Mouse (Mus musculus): ENCODE results near the gene Nsun2. TPM values are rescaled to one million over a fixed set of nuclear protein-coding genes. Genes with fewer than 3 reads are reported as not detected.

Gene Nsun2
- polyA plus RNA-seq, 1 experiment from 2014 or later = 110 TPM

DNA sequence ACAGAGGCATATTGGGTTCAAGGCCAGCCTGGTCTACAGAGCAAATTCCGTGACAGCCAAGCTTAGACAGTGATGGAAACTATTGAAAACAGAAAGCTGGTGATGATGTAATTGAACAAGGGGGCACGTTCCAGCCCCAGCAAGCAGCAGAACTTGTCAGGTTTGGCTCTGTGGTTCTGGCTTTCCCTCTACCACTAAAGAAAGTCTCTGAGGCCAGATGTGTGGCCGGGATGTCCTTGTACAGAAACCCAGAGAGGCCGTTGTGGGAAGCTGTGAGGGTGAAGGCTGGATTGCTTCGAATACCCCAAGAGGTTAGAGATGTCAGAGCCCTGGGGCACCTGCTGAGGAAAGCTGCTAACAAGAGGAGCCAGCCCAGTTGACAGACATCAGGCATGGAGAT is 105.7 kb downstream of the Nsun2 start:
- Histone ChIP-seq H3K36me3 (ENCODE audit: control insufficient read depth, insufficient read depth, low read length) (peaks cover 22% of the 10 kb centered on the region), H3K4me2 (replicated peaks; ENCODE audit: low read depth, low read length) (no peak overlapping the region), H3K4me3 (ENCODE audit: low read depth, low read length) (no peak overlapping the region), H3K4me1 (ENCODE audit: control insufficient read depth, insufficient read depth, low read length) (no peaks in the 10 kb centered on the region), H3K27me3 (ENCODE audit: control insufficient read depth, insufficient read depth, low read length) (no peaks in the 10 kb centered on the region), H3K9me3 (ENCODE audit: control insufficient read depth, low read depth, low read length) (no peaks in the 10 kb centered on the region), H3K9ac (replicated peaks; ENCODE audit: low read depth, low read length) (no peak overlapping the region), H3K27ac (ENCODE audit: low read length) (no peak overlapping the region)
- 86% methylated on average over 5 of the region's 5 CpGs for WGBS
- no peak for ATAC-seq (ENCODE audit: insufficient number of reproducible peaks, insufficient read depth, low FRiP score, low read depth)

DNA sequence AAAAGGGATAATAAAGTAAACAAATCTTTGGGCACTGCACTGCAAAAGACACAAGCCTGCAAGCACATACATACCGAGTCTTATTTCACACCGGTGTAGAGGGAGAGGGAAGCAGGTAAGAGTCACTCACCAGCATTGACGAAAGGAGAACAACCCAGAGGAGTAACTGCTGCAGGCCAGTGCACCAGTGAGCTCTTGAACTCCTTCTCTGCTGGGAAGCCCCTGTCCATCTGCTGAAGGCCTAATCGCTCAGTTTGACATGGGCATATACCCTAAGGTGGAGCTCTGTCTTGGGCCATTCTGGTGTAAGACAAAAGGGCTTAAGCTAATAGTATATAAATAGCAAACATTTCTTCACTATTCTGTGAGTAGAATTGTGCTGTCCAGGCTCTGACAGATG is 106.6 kb downstream of the Nsun2 start:
- Histone ChIP-seq H3K9me3 (ENCODE audit: control insufficient read depth, low read depth, low read length) (no peaks in the 10 kb centered on the region), H3K4me3 (ENCODE audit: low read depth, low read length) (no peak overlapping the region), H3K27ac (ENCODE audit: low read length) (no peak overlapping the region), H3K27me3 (ENCODE audit: control insufficient read depth, insufficient read depth, low read length) (no peaks in the 10 kb centered on the region), H3K4me1 (ENCODE audit: control insufficient read depth, insufficient read depth, low read length) (no peaks in the 10 kb centered on the region), H3K4me2 (replicated peaks; ENCODE audit: low read depth, low read length) (no peak overlapping the region), H3K36me3 (ENCODE audit: control insufficient read depth, insufficient read depth, low read length) (peaks cover 13% of the 10 kb centered on the region), H3K9ac (replicated peaks; ENCODE audit: low read depth, low read length) (no peak overlapping the region)
- ATAC-seq (ENCODE audit: insufficient number of reproducible peaks, insufficient read depth, low FRiP score, low read depth) = no peak
- 91% methylated on average over 4 of the region's 4 CpGs for WGBS

DNA sequence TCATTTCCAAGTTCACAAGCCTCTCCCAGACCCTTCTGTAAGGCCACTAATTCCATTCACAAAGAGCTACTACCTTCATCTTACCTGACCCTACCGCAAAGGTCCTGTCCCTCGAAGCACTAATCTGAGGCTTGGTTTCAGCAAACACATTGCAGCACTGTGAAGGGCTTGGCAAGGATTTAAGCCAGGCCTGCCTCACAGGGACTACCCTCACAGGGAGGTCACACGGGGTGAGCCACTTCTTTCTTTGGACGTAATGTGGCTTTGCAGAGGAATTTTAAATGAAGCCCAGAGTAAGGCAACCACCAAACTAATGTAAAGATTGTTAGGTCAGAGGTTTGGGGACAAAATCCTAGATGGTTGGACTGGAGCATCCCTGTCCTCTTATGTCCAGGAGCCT is 107.0 kb downstream of the Nsun2 start:
- Histone ChIP-seq H3K27ac (ENCODE audit: low read length) (no peak overlapping the region), H3K4me2 (replicated peaks; ENCODE audit: low read depth, low read length) (no peak overlapping the region), H3K9ac (replicated peaks; ENCODE audit: low read depth, low read length) (no peak overlapping the region), H3K36me3 (ENCODE audit: control insufficient read depth, insufficient read depth, low read length) (peaks cover 9% of the 10 kb centered on the region), H3K4me1 (ENCODE audit: control insufficient read depth, insufficient read depth, low read length) (no peaks in the 10 kb centered on the region), H3K27me3 (ENCODE audit: control insufficient read depth, insufficient read depth, low read length) (no peaks in the 10 kb centered on the region), H3K9me3 (ENCODE audit: control insufficient read depth, low read depth, low read length) (no peaks in the 10 kb centered on the region), H3K4me3 (ENCODE audit: low read depth, low read length) (no peak overlapping the region)
- 80% methylated on average over 4 of the region's 4 CpGs for WGBS
- no peak for ATAC-seq (ENCODE audit: insufficient number of reproducible peaks, insufficient read depth, low FRiP score, low read depth)

DNA sequence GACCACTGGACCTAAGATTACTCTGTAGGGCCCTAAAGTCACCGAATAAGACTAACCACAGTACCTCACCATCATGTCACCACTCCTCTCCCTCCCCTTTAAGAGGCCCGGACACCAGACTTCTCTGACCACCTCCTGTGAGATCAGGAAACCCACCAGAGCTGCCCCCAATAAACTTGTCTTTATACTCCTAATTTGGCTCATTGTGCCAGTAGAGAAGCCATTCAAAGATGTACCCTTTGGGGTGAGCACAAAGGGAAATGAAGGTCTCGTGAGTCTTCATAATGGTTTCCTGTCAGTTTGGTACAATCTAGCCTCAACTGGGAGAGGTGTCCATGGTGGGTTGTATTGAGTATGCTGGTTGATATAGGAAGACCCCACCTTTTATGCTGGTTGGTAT is 107.5 kb downstream of the Nsun2 start:
- WGBS = 92% methylated on average over 3 of the region's 3 CpGs
- Histone ChIP-seq H3K4me3 (ENCODE audit: low read depth, low read length) (no peak overlapping the region), H3K4me2 (replicated peaks; ENCODE audit: low read depth, low read length) (no peak overlapping the region), H3K4me1 (ENCODE audit: control insufficient read depth, insufficient read depth, low read length) (no peaks in the 10 kb centered on the region), H3K27me3 (ENCODE audit: control insufficient read depth, insufficient read depth, low read length) (no peaks in the 10 kb centered on the region), H3K9me3 (ENCODE audit: control insufficient read depth, low read depth, low read length) (no peaks in the 10 kb centered on the region), H3K9ac (replicated peaks; ENCODE audit: low read depth, low read length) (no peak overlapping the region), H3K27ac (ENCODE audit: low read length) (no peak overlapping the region), H3K36me3 (ENCODE audit: control insufficient read depth, insufficient read depth, low read length) (peaks cover 6% of the 10 kb centered on the region)
- ATAC-seq (ENCODE audit: insufficient number of reproducible peaks, insufficient read depth, low FRiP score, low read depth) = no peak

DNA sequence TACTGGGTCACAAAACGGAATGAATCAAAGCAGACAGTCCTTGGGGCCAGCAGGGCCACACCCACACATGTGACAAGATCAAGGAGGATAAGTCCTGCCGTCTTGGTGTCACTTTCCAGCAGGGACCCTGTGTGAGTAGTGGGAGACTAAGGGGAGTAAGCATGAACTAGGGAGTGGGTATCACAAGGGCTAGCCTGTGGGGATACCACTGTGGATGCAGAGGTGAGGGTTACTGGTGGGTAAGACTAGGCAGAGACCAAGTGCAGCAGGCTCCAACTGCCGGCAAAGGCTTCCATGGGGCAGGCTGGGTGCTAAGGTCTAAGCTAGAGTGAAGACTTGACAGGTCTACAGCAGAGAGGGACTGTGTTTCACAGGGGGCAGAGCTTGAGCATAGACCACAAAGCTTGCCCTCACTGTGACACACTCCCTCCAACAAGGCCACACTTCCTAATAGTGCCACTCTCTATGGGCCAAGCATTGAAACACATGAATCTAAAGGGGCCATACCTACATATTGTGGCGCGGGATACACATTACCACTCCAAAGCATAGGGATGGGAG is 109.2 kb downstream of the Nsun2 start:
- 73% methylated on average over 5 of the region's 5 CpGs for WGBS
- Histone ChIP-seq H3K27me3 (ENCODE audit: control insufficient read depth, insufficient read depth, low read length) (no peaks in the 10 kb centered on the region), H3K4me3 (ENCODE audit: low read depth, low read length) (no peak overlapping the region), H3K9ac (replicated peaks; ENCODE audit: low read depth, low read length) (no peak overlapping the region), H3K4me2 (replicated peaks; ENCODE audit: low read depth, low read length) (no peak overlapping the region), H3K36me3 (ENCODE audit: control insufficient read depth, insufficient read depth, low read length) (peaks cover 6% of the 10 kb centered on the region), H3K9me3 (ENCODE audit: control insufficient read depth, low read depth, low read length) (no peaks in the 10 kb centered on the region), H3K4me1 (ENCODE audit: control insufficient read depth, insufficient read depth, low read length) (no peaks in the 10 kb centered on the region), H3K27ac (ENCODE audit: low read length) (no peak overlapping the region)
- no peak for ATAC-seq (ENCODE audit: insufficient number of reproducible peaks, insufficient read depth, low FRiP score, low read depth)

DNA sequence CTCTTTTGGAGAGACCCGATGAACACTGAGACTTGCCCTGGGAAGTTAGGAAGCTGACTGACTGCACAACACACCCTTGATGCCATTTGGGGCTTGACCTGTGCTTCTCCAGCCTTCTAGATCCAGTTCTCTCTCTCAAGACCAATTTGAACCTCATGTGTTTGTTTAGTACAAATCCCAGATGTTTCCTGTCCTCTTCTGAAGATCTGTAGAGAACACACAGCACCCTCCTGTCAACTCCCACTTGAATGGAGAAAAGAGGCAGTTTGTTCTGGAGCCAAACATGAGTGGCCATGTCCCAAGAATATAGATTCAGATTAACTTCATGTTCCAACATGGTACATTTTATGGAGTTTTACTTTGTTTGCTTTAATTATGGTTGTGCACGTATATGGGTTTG is 110.4 kb downstream of the Nsun2 start:
- no peak overlapping the region for H3K4me3 ChIP-seq (ENCODE audit: low read depth, low read length)
- no peaks in the 10 kb centered on the region for H3K4me1 ChIP-seq (ENCODE audit: control insufficient read depth, insufficient read depth, low read length)
- no peak overlapping the region for H3K9ac ChIP-seq (replicated peaks; ENCODE audit: low read depth, low read length)
- 87% methylated on average over 2 of the region's 2 CpGs for WGBS
- no peaks in the 10 kb centered on the region; the same call in 1 of the 2 replicates for H3K36me3 ChIP-seq (ENCODE audit: control insufficient read depth, insufficient read depth, low read length)
- no peaks in the 10 kb centered on the region for H3K9me3 ChIP-seq (ENCODE audit: control insufficient read depth, low read depth, low read length)
- H3K27me3 ChIP-seq (ENCODE audit: control insufficient read depth, insufficient read depth, low read length) = no peaks in the 10 kb centered on the region
- no peak for ATAC-seq (ENCODE audit: insufficient number of reproducible peaks, insufficient read depth, low FRiP score, low read depth)
- no peak overlapping the region for H3K4me2 ChIP-seq (replicated peaks; ENCODE audit: low read depth, low read length)
- no peak overlapping the region for H3K27ac ChIP-seq (ENCODE audit: low read length)

DNA sequence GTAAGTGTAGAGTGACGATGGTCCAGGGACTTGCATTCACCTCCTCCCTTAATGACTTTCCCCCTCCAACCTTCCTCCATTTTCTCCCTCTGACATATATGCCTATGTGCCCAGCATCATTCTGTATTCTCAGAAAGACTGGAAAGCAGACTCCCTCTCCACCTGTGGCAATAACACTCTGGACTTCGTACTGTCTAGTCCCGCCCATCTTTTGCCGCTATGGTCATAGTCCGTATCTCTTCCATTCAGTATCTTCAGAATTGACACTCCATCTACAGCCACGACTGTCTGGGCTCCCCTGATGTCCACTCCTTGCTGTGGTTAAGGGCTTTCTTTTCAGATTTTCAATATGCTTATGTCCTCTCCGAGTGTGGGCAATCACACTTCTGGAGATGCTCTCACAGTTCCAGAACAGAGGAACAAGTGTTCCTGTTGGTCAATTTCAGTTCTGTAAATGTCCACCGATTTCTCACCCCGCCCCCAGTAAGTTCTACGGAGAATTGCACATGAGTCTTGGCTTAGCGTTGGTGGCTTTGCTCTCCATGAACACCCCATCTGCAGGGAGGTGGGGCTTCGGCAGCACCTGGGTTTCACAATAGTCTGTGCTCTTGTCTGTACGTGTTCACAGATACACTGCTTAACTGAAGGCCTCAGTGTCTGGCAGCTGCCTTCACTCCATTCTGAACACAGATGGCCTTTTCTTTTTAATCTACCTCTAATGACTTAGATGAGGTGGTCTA is 111.1 kb downstream of the Nsun2 start:
- Histone ChIP-seq H3K9ac (replicated peaks; ENCODE audit: low read depth, low read length) (no peak overlapping the region), H3K4me3 (ENCODE audit: low read depth, low read length) (no peak overlapping the region), H3K27ac (ENCODE audit: low read length) (no peak overlapping the region), H3K27me3 (ENCODE audit: control insufficient read depth, insufficient read depth, low read length) (no peaks in the 10 kb centered on the region), H3K4me1 (ENCODE audit: control insufficient read depth, insufficient read depth, low read length) (no peaks in the 10 kb centered on the region), H3K4me2 (replicated peaks; ENCODE audit: low read depth, low read length) (no peak overlapping the region), H3K36me3 (ENCODE audit: control insufficient read depth, insufficient read depth, low read length) (no peaks in the 10 kb centered on the region; the same call in 1 of the 2 replicates), H3K9me3 (ENCODE audit: control insufficient read depth, low read depth, low read length) (no peaks in the 10 kb centered on the region)
- no peak for ATAC-seq (ENCODE audit: insufficient number of reproducible peaks, insufficient read depth, low FRiP score, low read depth)
- WGBS = 81% methylated on average over 13 of the region's 13 CpGs

DNA sequence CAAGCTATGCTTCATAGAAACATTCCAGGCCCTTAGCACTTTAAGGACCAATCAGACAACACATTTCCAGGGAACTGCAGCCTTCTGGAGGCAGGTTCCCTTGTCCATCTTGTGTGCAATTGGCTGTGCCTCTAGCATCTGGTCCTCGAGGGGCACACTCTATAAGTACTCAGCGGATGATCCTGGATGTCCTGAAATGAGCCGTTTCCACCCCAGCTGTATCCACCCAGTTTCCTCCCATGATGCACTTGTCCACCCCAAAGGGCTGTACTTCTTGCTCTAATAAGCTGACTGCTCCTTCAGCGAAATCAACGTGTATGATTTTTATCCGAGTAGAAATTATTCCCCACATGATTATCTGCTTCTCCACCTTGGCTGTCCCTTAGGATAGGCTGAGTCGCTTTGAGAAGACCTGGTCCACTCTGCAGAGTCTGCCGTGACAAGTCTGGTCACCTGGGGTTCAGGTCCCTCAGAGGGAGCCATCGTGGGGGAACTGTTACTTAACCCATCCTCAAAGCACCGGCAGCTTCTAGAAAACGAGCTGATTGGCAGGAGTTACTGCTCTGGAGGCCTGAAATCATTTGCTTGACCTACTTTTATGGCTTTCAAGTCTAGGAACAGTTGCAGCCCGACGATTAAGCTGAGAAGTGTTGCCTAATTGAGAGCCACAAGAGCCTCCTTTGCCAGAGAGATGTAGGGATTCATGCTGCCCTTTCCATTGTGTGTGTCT is 112.3 kb downstream of the Nsun2 start:
- H3K4me3 ChIP-seq (ENCODE audit: low read depth, low read length) = no peak overlapping the region
- no peak overlapping the region for H3K4me2 ChIP-seq (replicated peaks; ENCODE audit: low read depth, low read length)
- no peak overlapping the region for H3K27ac ChIP-seq (ENCODE audit: low read length)
- H3K9ac ChIP-seq (replicated peaks; ENCODE audit: low read depth, low read length) = no peak overlapping the region
- WGBS = 79% methylated on average over 13 of the region's 13 CpGs
- ATAC-seq (ENCODE audit: insufficient number of reproducible peaks, insufficient read depth, low FRiP score, low read depth) = no peak
- no peaks in the 10 kb centered on the region for H3K27me3 ChIP-seq (ENCODE audit: control insufficient read depth, insufficient read depth, low read length)
- H3K4me1 ChIP-seq (ENCODE audit: control insufficient read depth, insufficient read depth, low read length) = no peaks in the 10 kb centered on the region
- no peaks in the 10 kb centered on the region for H3K9me3 ChIP-seq (ENCODE audit: control insufficient read depth, low read depth, low read length)
- no peaks in the 10 kb centered on the region for H3K36me3 ChIP-seq (ENCODE audit: control insufficient read depth, insufficient read depth, low read length)
